Mouse (Mus musculus) lung, postnatal 0 days (tissue): ENCODE results near the gene Fam3c.

Source experiments
- CTCF ChIP-seq: IDR thresholded peaks from 2 replicates; pipeline ENCODE4 v1.5.1; 2016; ENCODE audit warnings: antibody characterized with exemption, mild to moderate bottlenecking
- EP300 ChIP-seq: IDR thresholded peaks from 2 replicates; pipeline ENCODE4 v1.6.1; 2016; ENCODE audit warnings: antibody characterized with exemption, mild to moderate bottlenecking, control low read depth

- TF ChIP-seq EP300, result no peak
- TF ChIP-seq CTCF, result no peak
Measured at GRCm38 (mm10) chr6:22390654-22391365, 34.8 kb upstream of the Fam3c start.
